Mouse (Mus musculus): Measurements from ENCODE around the gene Kctd2. TPM values are rescaled to one million over a fixed set of nuclear protein-coding genes. Genes with fewer than 3 reads are reported as not detected.

Gene Kctd2
- total RNA-seq, 2 experiments from 2014 or later = 14.8 to 22.3 TPM

GRCm38 (mm10) chr11:115430561-115430960 is 10.6 kb downstream of the Kctd2 start:
- no peak overlapping the region for H3K27ac ChIP-seq
- TF ChIP-seq CTCF (IDR thresholded peaks at IDR 0.05) = no peak
- no peak for DNase-seq
- intact Hi-C loops (cut with DNase I) = no loop called here
- H3K4me3 ChIP-seq = no peak overlapping the region

GRCm38 (mm10) chr11:115432814-115433213 is 12.9 kb downstream of the Kctd2 start:
- H3K27ac ChIP-seq = no peak overlapping the region
- DNase-seq = no peak
- no peak for TF ChIP-seq CTCF (IDR thresholded peaks at IDR 0.05)
- no peak overlapping the region for H3K4me3 ChIP-seq
- intact Hi-C loops (cut with DNase I) = no loop called here

DNA sequence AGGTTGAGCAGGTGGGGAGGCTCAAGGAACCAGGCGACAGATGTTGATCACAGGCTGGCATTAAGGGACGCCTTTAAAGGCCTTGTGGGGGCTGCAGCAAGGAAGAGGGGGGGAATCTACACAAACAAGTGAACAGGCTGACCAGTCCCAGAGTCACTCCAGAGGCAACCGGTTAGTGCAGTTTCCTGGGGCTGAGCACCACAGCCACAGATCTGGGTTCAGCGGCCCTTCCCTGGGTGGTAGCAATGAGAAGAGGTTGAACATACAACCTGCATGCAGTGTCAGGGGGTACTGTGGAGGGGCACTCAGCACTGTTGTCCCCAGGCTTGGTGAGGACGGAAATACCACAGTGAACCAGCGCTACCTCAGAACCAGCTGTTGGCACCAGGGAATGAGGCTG is 13.4 kb downstream of the Kctd2 start:
- no peak for DNase-seq
- intact Hi-C loops (cut with DNase I) = no loop called here
- TF ChIP-seq CTCF (IDR thresholded peaks at IDR 0.05) = no peak
- Histone ChIP-seq H3K4me3 (no peak overlapping the region), H3K27ac (no peak overlapping the region)

DNA sequence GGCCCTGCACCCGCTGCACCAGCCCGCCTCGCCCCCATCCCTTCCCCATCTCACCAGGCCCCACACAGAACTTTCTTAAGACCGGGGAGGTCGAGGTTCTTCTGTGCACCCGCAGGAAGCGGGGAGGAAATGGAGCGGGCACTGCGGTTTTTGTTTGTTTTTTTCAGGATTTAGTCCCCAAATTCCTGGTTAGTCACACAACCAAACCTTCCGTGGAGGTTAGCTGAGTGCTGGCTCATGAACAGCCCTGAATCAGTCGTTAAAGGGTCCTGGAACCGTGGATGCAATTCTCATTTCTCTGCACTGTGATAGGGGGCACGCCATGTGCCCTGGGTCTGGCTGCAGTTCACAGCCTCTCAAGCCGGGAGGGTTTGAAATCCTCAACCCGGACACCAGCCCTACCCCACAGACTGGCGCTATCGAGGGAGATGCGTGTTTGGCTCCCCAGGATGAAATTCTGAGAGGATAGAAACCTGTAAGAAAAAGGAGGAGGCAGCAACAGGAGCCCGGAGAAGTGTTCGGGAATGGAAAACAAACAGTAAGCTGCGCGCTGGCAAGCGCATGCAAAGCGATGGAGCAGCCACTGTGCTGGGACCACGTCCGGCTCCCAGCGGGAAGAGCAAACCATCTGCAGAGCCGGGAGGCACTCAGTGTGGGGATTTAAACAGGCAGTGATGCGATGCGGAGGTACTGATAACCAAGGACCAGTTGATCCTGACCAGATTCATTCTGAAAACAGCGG is 15.8 kb downstream of the Kctd2 start:
- H3K4me3 ChIP-seq = peak overlapping the region; percentile 60
- intact Hi-C loops (cut with DNase I) = no loop called here
- peak overlapping the region; percentile 12; the same call in 1 of the 2 replicates for H3K27ac ChIP-seq
- peak; percentile 36 for DNase-seq
- no peak for TF ChIP-seq CTCF (IDR thresholded peaks at IDR 0.05)

GRCm38 (mm10) chr11:115437571-115438122 is 17.7 kb downstream of the Kctd2 start:
- Histone ChIP-seq H3K4me3 (no peak overlapping the region), H3K27ac (no peak overlapping the region)
- peak; percentile 6 for DNase-seq
- intact Hi-C loops (cut with DNase I) = no loop called here
- no peak for TF ChIP-seq CTCF (IDR thresholded peaks at IDR 0.05)

DNA sequence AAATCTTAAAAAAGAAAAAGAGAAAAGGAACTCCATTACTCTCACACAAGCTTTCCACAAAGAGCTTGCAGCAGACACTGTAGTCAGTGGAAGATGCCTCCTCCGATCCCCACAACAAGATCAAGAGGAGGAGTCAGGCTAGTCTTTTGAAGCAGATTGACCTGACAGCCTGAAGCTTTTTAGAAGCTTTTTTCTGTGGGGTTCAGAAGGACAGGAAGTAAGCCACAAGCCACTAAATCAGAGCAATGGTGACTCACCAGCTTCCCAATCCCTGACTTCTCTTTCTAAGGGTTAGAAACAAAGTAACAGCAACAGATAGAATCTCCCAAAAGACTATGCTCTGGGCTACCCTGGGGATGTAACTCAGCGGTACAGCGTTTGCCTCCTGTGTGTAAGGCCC is 19.4 kb downstream of the Kctd2 start:
- no peak for DNase-seq
- intact Hi-C loops (cut with DNase I) = no loop called here
- Histone ChIP-seq H3K4me3 (no peak overlapping the region), H3K27ac (no peak overlapping the region)
- no peak for TF ChIP-seq CTCF (IDR thresholded peaks at IDR 0.05)

DNA sequence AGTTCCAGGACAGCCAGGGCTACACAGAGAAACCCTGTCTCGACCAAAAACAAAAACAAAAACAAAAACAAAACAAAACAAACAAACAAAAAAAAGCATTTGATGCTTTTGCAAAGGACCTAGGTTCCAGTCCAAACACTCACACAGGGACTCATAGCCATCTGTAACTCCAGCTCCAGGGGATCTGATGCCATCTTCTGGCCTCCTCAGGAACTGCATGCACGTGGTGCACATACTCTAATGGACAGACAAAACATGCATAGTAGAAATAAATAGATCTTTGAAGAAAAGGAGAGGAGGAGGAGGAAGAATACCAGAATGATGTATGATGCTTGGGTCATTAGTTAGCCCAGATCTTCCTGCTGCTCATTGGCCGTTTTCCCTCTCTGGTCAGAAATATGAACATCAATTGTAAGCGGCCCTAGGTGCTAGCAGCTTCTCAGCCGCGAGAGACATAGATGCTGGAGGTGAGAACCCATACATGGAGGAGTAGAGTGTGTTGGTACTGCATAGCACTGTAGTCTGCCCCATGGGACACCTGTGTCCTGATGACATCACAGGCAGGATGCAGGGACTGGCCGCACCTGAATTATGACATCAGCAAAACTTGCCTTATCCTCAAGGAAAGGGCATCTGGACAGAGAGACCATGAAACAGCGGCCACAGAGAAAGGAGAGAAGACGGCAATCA is 20.1 kb downstream of the Kctd2 start, which contains the start of gene Trim80:
Trim80 (plus strand) TSS at position 640 of the 690 bp plus-strand sequence.
- intact Hi-C loops (cut with DNase I) = no loop called here
- TF ChIP-seq CTCF (IDR thresholded peaks at IDR 0.05) = 0 out of 2 replicates have a peak, but pooled peaks have one; percentile 5
- DNase-seq = peak; percentile 11
- Histone ChIP-seq H3K4me3 (no peak within 1 kb of the TSS), H3K27ac (no peak within 1 kb of the TSS)

DNA sequence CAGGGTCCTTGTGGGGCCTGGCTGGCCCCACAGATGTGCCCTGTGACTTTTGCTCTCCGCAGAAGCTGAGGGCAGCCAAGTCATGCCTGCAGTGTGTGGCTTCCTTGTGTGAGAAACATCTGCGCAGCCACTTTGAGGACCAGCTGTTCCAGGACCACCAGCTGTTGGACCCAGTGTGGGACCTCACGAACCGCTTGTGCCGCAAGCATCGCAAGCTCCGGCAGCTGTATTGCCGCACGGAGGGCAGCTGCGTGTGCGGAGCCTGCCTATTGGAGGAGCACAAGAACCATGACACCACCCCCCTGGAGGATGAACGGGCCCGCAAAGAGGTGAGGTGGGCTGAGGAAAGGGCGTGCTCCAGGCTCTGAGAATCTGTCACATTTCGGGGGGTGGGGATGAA is 21.5 kb downstream of the Kctd2 start:
- DNase-seq = peak; percentile 15
- intact Hi-C loops (cut with DNase I) = no loop called here
- Histone ChIP-seq H3K4me3 (no peak overlapping the region), H3K27ac (no peak overlapping the region)
- TF ChIP-seq CTCF (IDR thresholded peaks at IDR 0.05) = no peak

DNA sequence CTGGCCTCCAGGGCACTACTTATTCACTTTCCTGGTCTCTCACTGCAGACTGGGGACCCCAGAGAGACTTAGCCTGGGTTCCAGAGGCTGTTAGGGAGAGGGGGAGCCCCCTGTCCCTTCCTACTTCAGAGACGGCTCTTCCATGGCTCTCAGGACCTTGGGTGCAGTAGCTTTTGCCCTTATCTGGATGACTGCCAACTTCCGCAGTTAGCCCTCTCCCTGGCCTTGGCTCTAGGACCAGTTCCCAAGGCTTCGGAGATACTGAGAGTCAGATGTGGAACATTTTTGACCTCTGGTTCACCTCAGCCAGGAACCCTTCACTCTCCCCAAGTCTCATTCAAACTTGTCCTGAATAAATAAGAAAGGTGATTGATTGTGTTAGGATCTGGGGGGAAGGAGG is 27.0 kb downstream of the Kctd2 start:
- Histone ChIP-seq H3K27ac (no peak overlapping the region), H3K4me3 (no peak overlapping the region)
- intact Hi-C loops (cut with DNase I) = no loop called here
- no peak for DNase-seq
- no peak for TF ChIP-seq CTCF (IDR thresholded peaks at IDR 0.05)

DNA sequence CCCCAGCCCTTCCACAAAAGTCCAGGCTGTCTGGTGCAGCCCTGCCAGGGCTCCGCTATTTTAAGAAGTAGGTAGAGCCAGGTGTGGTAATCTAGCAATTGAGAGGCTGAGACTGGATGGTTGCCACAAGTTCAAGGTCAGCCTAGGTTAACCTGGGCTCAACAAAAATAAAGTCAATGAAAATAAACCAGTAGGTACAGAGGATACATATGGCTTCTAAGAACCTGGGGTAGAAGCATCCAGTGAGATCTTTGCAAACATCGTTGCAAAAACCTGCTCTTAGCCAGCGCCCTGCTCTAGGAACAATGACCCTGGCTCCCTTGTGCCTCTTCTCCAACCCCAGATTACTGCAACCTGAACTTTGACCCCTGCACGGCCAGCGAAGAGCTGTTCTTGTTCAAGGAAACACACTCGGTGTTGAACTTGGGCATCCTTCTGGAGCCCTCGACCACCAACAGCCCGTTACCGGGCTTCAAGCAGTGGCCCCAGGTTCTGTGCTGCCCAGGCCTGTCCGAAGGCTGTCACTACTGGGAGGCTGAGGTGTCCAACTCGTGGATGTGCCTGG is 27.5 kb downstream of the Kctd2 start:
- TF ChIP-seq CTCF (IDR thresholded peaks at IDR 0.05) = no peak
- H3K27ac ChIP-seq = no peak overlapping the region
- no peak for DNase-seq
- intact Hi-C loops (cut with DNase I) = no loop called here
- H3K4me3 ChIP-seq = no peak overlapping the region

- no peak for TF ChIP-seq CTCF (IDR thresholded peaks at IDR 0.05)
- intact Hi-C loops (cut with DNase I) = no loop called here
These were observed 28.1 kb downstream of the Kctd2 start for GRCm38 (mm10) chr11:115448075-115448474.

GRCm38 (mm10) chr11:115448998-115449397 is 29.1 kb downstream of the Kctd2 start:
- intact Hi-C loops (cut with DNase I) = no loop called here
- no peak for DNase-seq
- TF ChIP-seq CTCF (IDR thresholded peaks at IDR 0.05) = no peak
- H3K27ac ChIP-seq = no peak overlapping the region
- H3K4me3 ChIP-seq = no peak overlapping the region

More at GRCm38 (mm10) chr11:115448075-115448474, 28.1 kb downstream of the Kctd2 start:
- DNase-seq = no peak
- Histone ChIP-seq H3K27ac (no peak overlapping the region), H3K4me3 (no peak overlapping the region)

- no peak for TF ChIP-seq CTCF (IDR thresholded peaks at IDR 0.05)
- intact Hi-C loops (cut with DNase I) = no loop called here
- no peak for DNase-seq
- Histone ChIP-seq H3K4me3 (no peak overlapping the region), H3K27ac (no peak overlapping the region)
These were observed 30.2 kb downstream of the Kctd2 start for GRCm38 (mm10) chr11:115450176-115450575.

All from gastrocnemius, adult 2 months (tissue).